Mouse (Mus musculus) testis, adult 2 months (tissue): ENCODE data around the gene Ighmbp2.

Experiments
- CTCF ChIP-seq: fragments of 200-500 bp; IDR thresholded peaks from 2 replicates; pipeline ENCODE4 v1.5.1; 2012; ENCODE audit warnings: low read depth, mild to moderate bottlenecking, inconsistent platforms, low read length, moderate library complexity; ENCODE audit not compliant: control insufficient read depth, insufficient read depth, insufficient replicate concordance
- POLR2A ChIP-seq: fragments of 200-500 bp; IDR thresholded peaks from 2 replicates; pipeline ENCODE4 v1.6.1; 2012; ENCODE audit warnings: low read depth, mild to moderate bottlenecking, inconsistent platforms, low read length, moderate library complexity; ENCODE audit not compliant: control insufficient read depth

DNA sequence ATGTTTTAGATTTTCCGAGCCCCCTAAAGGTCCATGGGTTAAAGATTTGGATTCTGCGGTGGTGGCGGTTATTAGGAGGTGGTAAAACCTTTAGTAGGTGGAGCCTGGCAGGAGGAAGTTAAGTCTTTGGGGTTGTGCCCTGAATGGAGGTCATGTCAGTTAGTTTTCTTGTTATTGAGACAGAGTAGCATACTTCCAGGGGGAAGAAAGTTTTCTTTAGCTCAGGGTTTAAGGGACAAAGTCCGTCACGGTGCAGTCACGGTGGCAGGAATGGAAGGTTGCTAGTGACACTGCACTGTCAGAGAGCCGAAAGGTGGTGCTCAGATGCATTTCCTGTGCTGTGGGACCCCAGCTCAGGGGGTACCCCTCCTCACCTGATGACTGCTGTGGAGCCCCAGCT is 15.0 kb upstream of the Ighmbp2 start:
- TF ChIP-seq CTCF (no peak), POLR2A (no peak)
